Mouse (Mus musculus): ENCODE results near the gene 1700086D15Rik. TPM values are rescaled to one million over a fixed set of nuclear protein-coding genes. Genes with fewer than 3 reads are reported as not detected.

Gene 1700086D15Rik
- polyA plus RNA-seq, 1 experiment from 2014 or later, result not detected

DNA sequence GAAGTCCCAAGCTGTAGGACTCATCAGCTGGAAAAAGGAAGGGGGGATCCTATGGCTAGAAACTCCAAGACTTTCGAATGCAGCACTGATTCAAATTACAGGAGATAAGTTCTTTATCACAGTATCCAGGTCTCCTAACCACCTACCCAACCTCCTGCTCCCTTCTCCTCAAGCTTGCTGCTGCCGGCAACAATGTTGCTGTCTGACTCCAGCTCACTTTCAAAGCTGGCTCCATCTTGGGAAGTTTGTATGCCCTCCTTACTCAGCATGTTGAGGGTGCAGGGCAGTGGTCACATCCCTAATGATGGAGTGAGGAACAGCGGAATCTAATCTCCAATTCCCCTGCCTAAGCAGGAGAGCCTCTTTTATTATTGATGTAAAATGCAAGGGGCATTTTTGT, 38.3 kb upstream of the 1700086D15Rik start:
- Histone ChIP-seq H3K4me2 (replicated peaks; ENCODE audit: low read depth) (no peak overlapping the region), H3K27me3 (ENCODE audit: control insufficient read depth, insufficient read depth, low read length) (no peaks in the 10 kb centered on the region), H3K9ac (ENCODE audit: low read length) (no peak overlapping the region), H3K9me3 (ENCODE audit: control insufficient read depth, low read length) (no peaks in the 10 kb centered on the region), H3K36me3 (ENCODE audit: control insufficient read depth, insufficient read depth, low read length) (no peaks in the 10 kb centered on the region), H3K4me1 (replicated peaks; ENCODE audit: control insufficient read depth, insufficient read depth) (no peaks in the 10 kb centered on the region), H3K4me3 (ENCODE audit: low read depth, low read length) (no peak overlapping the region), H3K27ac (replicated peaks) (no peak overlapping the region)
- TF ChIP-seq CTCF (IDR thresholded peaks at IDR 0.05; ENCODE audit: low read depth) (no peak), EP300 (optimal IDR thresholded peaks at IDR 0.05) (no peak)
- no peak for DNase-seq (ENCODE audit: low spot score)
- no peak for ATAC-seq (ENCODE audit: low FRiP score, low TSS enrichment)
- WGBS, result 78% methylated on average over 3 of the region's 3 CpGs

DNA sequence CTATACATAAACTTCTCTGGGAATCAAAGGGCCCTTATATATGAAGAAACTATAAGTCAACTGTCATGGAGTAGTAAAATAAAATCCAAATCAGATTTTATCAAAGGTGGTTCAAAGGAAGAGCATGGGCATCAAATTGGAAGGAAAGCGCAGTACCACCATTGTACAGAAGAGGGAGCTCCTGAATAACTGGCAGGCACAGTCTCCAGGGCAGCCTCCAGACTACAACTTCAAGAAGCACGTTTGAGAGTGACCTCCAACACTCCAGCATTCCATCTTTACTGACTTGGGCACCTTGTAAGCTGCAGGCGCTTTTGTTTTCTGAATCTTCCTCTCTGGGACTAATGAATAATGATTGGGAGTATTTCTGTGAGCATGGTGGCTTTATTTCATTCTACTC, 37.6 kb upstream of the 1700086D15Rik start:
- TF ChIP-seq CTCF (IDR thresholded peaks at IDR 0.05; ENCODE audit: low read depth), result peak; percentile 95
- TF ChIP-seq EP300 (optimal IDR thresholded peaks at IDR 0.05), result no peak
- Histone ChIP-seq H3K4me2 (replicated peaks; ENCODE audit: low read depth) (no peak overlapping the region), H3K4me3 (ENCODE audit: low read depth, low read length) (no peak overlapping the region), H3K27me3 (ENCODE audit: control insufficient read depth, insufficient read depth, low read length) (no peaks in the 10 kb centered on the region), H3K9me3 (ENCODE audit: control insufficient read depth, low read length) (no peaks in the 10 kb centered on the region), H3K27ac (replicated peaks) (no peak overlapping the region), H3K36me3 (ENCODE audit: control insufficient read depth, insufficient read depth, low read length) (no peaks in the 10 kb centered on the region), H3K9ac (ENCODE audit: low read length) (no peak overlapping the region), H3K4me1 (replicated peaks; ENCODE audit: control insufficient read depth, insufficient read depth) (no peaks in the 10 kb centered on the region)
- 0% methylated on average over 3 of the region's 3 CpGs for WGBS
- ATAC-seq (ENCODE audit: low FRiP score, low TSS enrichment), result peak; percentile 59; the same call in 1 of the 2 replicates
- peak; percentile 71 for DNase-seq (ENCODE audit: low spot score)

DNA sequence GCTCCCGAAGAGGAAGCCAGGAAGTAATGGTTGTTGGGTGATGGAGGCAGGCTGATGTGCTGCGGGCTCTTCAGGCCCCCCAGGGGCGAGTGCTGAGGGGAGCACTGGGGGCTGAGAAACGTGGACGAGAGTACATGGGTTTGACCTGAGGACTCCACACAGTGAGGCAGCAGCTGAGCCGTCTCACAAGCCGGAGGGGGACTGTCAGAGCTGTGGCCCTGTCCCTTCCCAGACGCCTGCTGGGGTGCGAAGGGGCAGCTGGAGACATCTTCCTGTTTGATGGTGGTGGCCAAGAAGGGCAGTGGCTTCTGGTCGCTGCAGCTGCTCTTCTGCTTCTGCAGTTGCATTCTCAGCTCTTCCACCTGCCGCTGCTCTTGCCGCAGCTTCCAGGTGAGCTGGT, 27.3 kb upstream of the 1700086D15Rik start:
- H3K4me1 ChIP-seq (replicated peaks; ENCODE audit: control insufficient read depth, insufficient read depth), result no peaks in the 10 kb centered on the region
- no peak overlapping the region for H3K27ac ChIP-seq (replicated peaks)
- H3K4me3 ChIP-seq (ENCODE audit: low read depth, low read length), result no peak overlapping the region
- no peak overlapping the region for H3K4me2 ChIP-seq (replicated peaks; ENCODE audit: low read depth)
- no peak for ATAC-seq (ENCODE audit: low FRiP score, low TSS enrichment)
- WGBS, result 73% methylated on average over 12 of the region's 12 CpGs
- 0 out of 2 replicates have a peak, but pooled peaks cover 2% of the 10 kb centered on the region for H3K36me3 ChIP-seq (ENCODE audit: control insufficient read depth, insufficient read depth, low read length)
- H3K9ac ChIP-seq (ENCODE audit: low read length), result no peak overlapping the region
- H3K9me3 ChIP-seq (ENCODE audit: control insufficient read depth, low read length), result no peaks in the 10 kb centered on the region
- TF ChIP-seq CTCF (IDR thresholded peaks at IDR 0.05; ENCODE audit: low read depth), result no peak
- no peak for TF ChIP-seq EP300 (optimal IDR thresholded peaks at IDR 0.05)
- no peak for DNase-seq (ENCODE audit: low spot score)
- H3K27me3 ChIP-seq (ENCODE audit: control insufficient read depth, insufficient read depth, low read length), result no peaks in the 10 kb centered on the region

DNA sequence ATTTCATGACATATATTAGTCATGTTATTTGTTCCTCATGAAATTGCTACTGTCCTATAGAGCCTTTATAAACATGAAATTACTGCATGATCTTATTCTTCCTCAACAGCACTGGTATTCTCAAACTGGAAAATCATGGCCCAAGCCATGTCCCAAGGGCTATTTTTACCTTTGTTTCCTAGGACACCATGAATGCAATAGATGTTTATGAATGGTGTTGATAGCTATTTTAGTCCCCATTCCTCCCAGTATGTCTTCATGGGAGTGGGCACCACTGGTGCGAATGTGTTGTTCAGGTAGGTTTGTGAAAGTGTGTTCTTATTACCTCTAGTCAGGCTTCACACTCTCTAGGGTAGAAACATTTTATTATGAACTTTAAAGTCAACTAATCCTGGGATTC, 25.4 kb upstream of the 1700086D15Rik start:
- no peaks in the 10 kb centered on the region for H3K9me3 ChIP-seq (ENCODE audit: control insufficient read depth, low read length)
- no peak for ATAC-seq (ENCODE audit: low FRiP score, low TSS enrichment)
- H3K36me3 ChIP-seq (ENCODE audit: control insufficient read depth, insufficient read depth, low read length), result 0 out of 2 replicates have a peak, but pooled peaks cover 3% of the 10 kb centered on the region
- no peak for TF ChIP-seq EP300 (optimal IDR thresholded peaks at IDR 0.05)
- TF ChIP-seq CTCF (IDR thresholded peaks at IDR 0.05; ENCODE audit: low read depth), result no peak
- no peak overlapping the region for H3K27ac ChIP-seq (replicated peaks)
- H3K27me3 ChIP-seq (ENCODE audit: control insufficient read depth, insufficient read depth, low read length), result no peaks in the 10 kb centered on the region
- WGBS, result 93% methylated on average over 1 of the region's 1 CpGs
- no peak overlapping the region for H3K4me2 ChIP-seq (replicated peaks; ENCODE audit: low read depth)
- DNase-seq (ENCODE audit: low spot score), result no peak
- H3K4me3 ChIP-seq (ENCODE audit: low read depth, low read length), result no peak overlapping the region
- no peak overlapping the region for H3K9ac ChIP-seq (ENCODE audit: low read length)
- H3K4me1 ChIP-seq (replicated peaks; ENCODE audit: control insufficient read depth, insufficient read depth), result no peaks in the 10 kb centered on the region

DNA sequence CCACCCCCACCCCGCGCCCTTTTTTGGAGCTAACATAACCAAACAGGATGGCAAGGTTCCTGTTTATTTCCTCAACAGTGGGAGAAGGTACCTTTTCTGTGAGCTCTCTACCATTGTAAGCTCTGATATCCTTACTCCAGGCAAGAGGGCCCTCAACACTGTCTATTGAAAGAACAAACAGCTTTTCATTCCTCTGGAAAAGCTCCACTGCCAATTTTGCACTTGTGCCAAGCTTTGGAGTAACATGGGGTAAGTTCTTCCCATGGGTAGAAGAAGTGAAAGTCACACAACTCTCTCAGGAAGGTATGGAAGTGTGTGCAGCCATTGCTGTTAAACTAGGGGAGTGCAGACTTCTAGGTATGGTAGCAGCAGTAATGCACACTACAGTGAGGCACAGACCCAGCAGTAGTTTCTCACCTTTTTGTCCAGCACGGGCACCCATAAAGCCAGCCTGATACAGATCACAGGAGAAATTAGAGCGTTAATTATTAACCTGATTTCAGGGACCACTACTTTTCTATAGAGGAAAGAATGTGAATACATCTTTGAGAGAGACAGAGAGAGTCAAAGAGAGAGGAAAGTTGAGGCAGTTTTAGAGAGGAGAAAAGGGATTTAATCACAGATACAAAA, 10.5 kb upstream of the 1700086D15Rik start:
- 73% methylated on average over 4 of the region's 4 CpGs for WGBS
- Histone ChIP-seq H3K4me3 (ENCODE audit: low read depth, low read length) (no peak overlapping the region), H3K9ac (ENCODE audit: low read length) (no peak overlapping the region), H3K27me3 (ENCODE audit: control insufficient read depth, insufficient read depth, low read length) (no peaks in the 10 kb centered on the region), H3K36me3 (ENCODE audit: control insufficient read depth, insufficient read depth, low read length) (no peaks in the 10 kb centered on the region), H3K4me2 (replicated peaks; ENCODE audit: low read depth) (no peak overlapping the region), H3K4me1 (replicated peaks; ENCODE audit: control insufficient read depth, insufficient read depth) (no peaks in the 10 kb centered on the region), H3K27ac (replicated peaks) (no peak overlapping the region), H3K9me3 (ENCODE audit: control insufficient read depth, low read length) (no peaks in the 10 kb centered on the region)
- TF ChIP-seq CTCF (IDR thresholded peaks at IDR 0.05; ENCODE audit: low read depth) (no peak), EP300 (optimal IDR thresholded peaks at IDR 0.05) (no peak)
- no peak for ATAC-seq (ENCODE audit: low FRiP score, low TSS enrichment)
- no peak for DNase-seq (ENCODE audit: low spot score)

DNA sequence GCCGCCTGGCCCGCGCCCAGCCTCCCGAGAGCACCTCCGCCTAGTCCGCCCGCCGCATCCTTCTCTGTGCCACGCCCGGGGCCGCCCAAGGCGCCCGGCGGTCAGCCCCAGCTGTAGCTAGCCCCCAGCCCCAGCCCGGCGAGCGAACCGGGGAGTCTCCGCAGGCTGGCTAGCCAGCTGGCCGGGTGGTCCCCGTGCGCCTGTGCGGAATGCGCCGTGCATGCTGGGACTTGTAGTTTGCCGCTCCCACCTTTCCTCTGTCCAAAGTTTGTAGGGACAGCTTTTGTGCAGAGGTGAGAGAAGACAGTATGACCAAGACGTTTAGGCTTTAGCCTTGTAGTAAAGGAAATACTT, 3.1 kb upstream of the 1700086D15Rik start, which contains the start of gene Arhgap44:
Gene Arhgap44, minus strand, starts transcription at position 195 of the 354 bp plus-strand sequence.
- H3K27ac ChIP-seq (replicated peaks), result no peak within 1 kb of the TSS
- H3K36me3 ChIP-seq (ENCODE audit: control insufficient read depth, insufficient read depth, low read length), result no peaks in the 10 kb centered on the region
- peak within 1 kb of the TSS; percentile 72 for H3K9ac ChIP-seq (ENCODE audit: low read length)
- no peaks in the 10 kb centered on the region for H3K4me1 ChIP-seq (replicated peaks; ENCODE audit: control insufficient read depth, insufficient read depth)
- peak; percentile 84 for ATAC-seq (ENCODE audit: low FRiP score, low TSS enrichment)
- peak within 1 kb of the TSS; percentile 97 for H3K4me2 ChIP-seq (replicated peaks; ENCODE audit: low read depth)
- H3K4me3 ChIP-seq (ENCODE audit: low read depth, low read length), result peak within 1 kb of the TSS; percentile 80
- no peak for TF ChIP-seq CTCF (IDR thresholded peaks at IDR 0.05; ENCODE audit: low read depth)
- TF ChIP-seq EP300 (optimal IDR thresholded peaks at IDR 0.05), result no peak
- WGBS, result 0% methylated on average over 26 of the region's 27 CpGs
- no peaks in the 10 kb centered on the region for H3K9me3 ChIP-seq (ENCODE audit: control insufficient read depth, low read length)
- H3K27me3 ChIP-seq (ENCODE audit: control insufficient read depth, insufficient read depth, low read length), result no peaks in the 10 kb centered on the region
- peak; percentile 80 for DNase-seq (ENCODE audit: low spot score)
